Mouse (Mus musculus) olfactory bulb, adult 2 months (tissue): Measurements from ENCODE around the gene Cwc25.

Experiments used
- CTCF ChIP-seq: fragments of 200-500 bp; IDR thresholded peaks from 2 replicates; pipeline ENCODE4 v1.5.1; 2012; ENCODE audit warnings: low read depth, mild to moderate bottlenecking, low read length, moderate library complexity; ENCODE audit not compliant: insufficient read depth
- POLR2A ChIP-seq: fragments of 200-500 bp; IDR thresholded peaks from 2 replicates; pipeline ENCODE4 v1.6.1; 2012; ENCODE audit warnings: mild to moderate bottlenecking, low read depth, low read length, moderate library complexity; ENCODE audit not compliant: insufficient read depth

GRCm38 (mm10) chr11:97789727-97790126, 23.4 kb upstream of the Cwc25 start:
- TF ChIP-seq POLR2A (no peak), CTCF (no peak)
